Mouse (Mus musculus) hindbrain, postnatal 0 days (tissue): ENCODE data around the gene Lrrc8e. TPM values are rescaled to one million over a fixed set of nuclear protein-coding genes. Genes with fewer than 3 reads are reported as not detected.

Experiments
- ATAC-seq: fragments of 200-750 bp; cut with Nextera tagmentation; 2 replicates; pipeline ENCODE4 v1.8.0; 2017; ENCODE audit warnings: mild to moderate bottlenecking, moderate TSS enrichment, moderate library complexity
- DNase-seq: peaks from one replicate; pipeline ENCODE4 v3.0.0-alpha.2; 2015; ENCODE audit warnings: low spot score
- H3K27ac ChIP-seq: fragments of 300-500 bp; sonication (generic); 2 replicates; pipeline ENCODE4 v1.5.1; 2014; ENCODE audit warnings: mild to moderate bottlenecking
- H3K27me3 ChIP-seq: fragments of 300-500 bp; sonication (generic); 2 replicates; pipeline ENCODE4 v1.6.1; 2014; ENCODE audit warnings: low read length, mixed read lengths; ENCODE audit not compliant: insufficient read depth
- H3K36me3 ChIP-seq: fragments of 300-500 bp; sonication (generic); 2 replicates; pipeline ENCODE4 v1.6.1; 2014; ENCODE audit warnings: low read length, mixed read lengths; ENCODE audit not compliant: insufficient read depth
- H3K4me1 ChIP-seq: fragments of 300-500 bp; sonication (generic); 2 replicates; pipeline ENCODE4 v1.6.1; 2014; ENCODE audit warnings: antibody characterized with exemption, low read length, mixed read lengths; ENCODE audit not compliant: insufficient read depth
- H3K4me2 ChIP-seq: fragments of 300-500 bp; sonication (generic); 2 replicates; pipeline ENCODE4 v1.6.1; 2014; ENCODE audit warnings: low read depth, mild to moderate bottlenecking, low read length, moderate library complexity, mixed read lengths
- H3K4me3 ChIP-seq: fragments of 300-500 bp; sonication (generic); 2 replicates; pipeline ENCODE4 v1.5.1; 2014; ENCODE audit warnings: low read length
- H3K9ac ChIP-seq: fragments of 300-500 bp; sonication (generic); replicated peaks from 2 replicates; pipeline ENCODE4 v1.6.1; 2014; ENCODE audit warnings: mild to moderate bottlenecking, low read length, moderate library complexity, mixed read lengths
- H3K9me3 ChIP-seq: fragments of 300-500 bp; sonication (generic); 2 replicates; pipeline ENCODE4 v1.6.1; 2016; ENCODE audit warnings: low read length, mixed read lengths
- CTCF ChIP-seq: IDR thresholded peaks from 2 replicates; pipeline ENCODE4 v1.5.1; 2016; ENCODE audit warnings: antibody characterized with exemption, control low read depth, low read depth
- WGBS: fragments of 180-500 bp; shearing (Covaris S2); extraction: QIAGEN DNeasy Blood & Tissue Kit; methylation state at CpG from one replicate; pipeline ENCODE4 v1.1.7; 2014; 5-methylcytosine and 5-hydroxymethylcytosine counted together
- polyA plus RNA-seq: library from polyadenylated mRNA; unstranded; fragments of >200 nt; fragmentation: Nextera tagmentation; extraction: Ambion mirVana; gene quantifications from 2 replicates; pipeline ENCODE4 v1.2.1, GENCODE M21; 2015
- total RNA-seq: library from RNA; depleted of rRNA; stranded (reverse); fragments of >200 nt; gene quantifications from 2 replicates; pipeline ENCODE4 v1.2.3, GENCODE M21; 2014

Gene Lrrc8e
- total and polyA plus RNA-seq, 2 experiments from 2014 or later, result not detected

GRCm38 (mm10) chr8:4219617-4220016, 7.0 kb upstream of the Lrrc8e start:
- ATAC-seq (no peak), DNase-seq (no peak)
- no peak overlapping the region for H3K27ac ChIP-seq
- no peaks in the 10 kb centered on the region; the same call in 1 of the 2 replicates for H3K36me3 ChIP-seq
- no peak overlapping the region for H3K9ac ChIP-seq
- no peak overlapping the region for H3K4me3 ChIP-seq
- peaks cover 3% of the 10 kb centered on the region for H3K4me1 ChIP-seq
- no peak for TF ChIP-seq CTCF
- H3K27me3 ChIP-seq, result no peaks in the 10 kb centered on the region
- WGBS, result 90% methylated on average over 3 of the region's 3 CpGs
- H3K4me2 ChIP-seq, result no peak overlapping the region
- no peaks in the 10 kb centered on the region for H3K9me3 ChIP-seq

GRCm38 (mm10) chr8:4222059-4222458, 4.6 kb upstream of the Lrrc8e start:
- H3K4me1 ChIP-seq, result 0 out of 2 replicates have a peak, but pooled peaks cover 5% of the 10 kb centered on the region
- no peak overlapping the region for H3K9ac ChIP-seq
- H3K36me3 ChIP-seq, result no peaks in the 10 kb centered on the region
- no peaks in the 10 kb centered on the region for H3K27me3 ChIP-seq
- H3K4me3 ChIP-seq, result no peak overlapping the region
- no peak for DNase-seq
- TF ChIP-seq CTCF, result no peak
- H3K4me2 ChIP-seq, result no peak overlapping the region
- no peak for ATAC-seq
- no peaks in the 10 kb centered on the region for H3K9me3 ChIP-seq
- no peak overlapping the region for H3K27ac ChIP-seq

GRCm38 (mm10) chr8:4226323-4226722, 304 bp upstream of the Lrrc8e start:
- H3K4me1 ChIP-seq, result 0 out of 2 replicates have a peak, but pooled peaks cover 5% of the 10 kb centered on the region
- H3K27ac ChIP-seq, result no peak overlapping the region
- no peaks in the 10 kb centered on the region for H3K27me3 ChIP-seq
- no peak overlapping the region for H3K9ac ChIP-seq
- peak overlapping the region; percentile 45 for H3K4me2 ChIP-seq
- H3K4me3 ChIP-seq, result no peak overlapping the region
- H3K36me3 ChIP-seq, result no peaks in the 10 kb centered on the region
- ATAC-seq, result peak; percentile 29; the same call in 1 of the 2 replicates
- 28% methylated on average over 4 of the region's 4 CpGs for WGBS
- no peaks in the 10 kb centered on the region for H3K9me3 ChIP-seq
- no peak for DNase-seq
- TF ChIP-seq CTCF, result peak; percentile 7; the same call in 1 of the 2 replicates

- no peak overlapping the region for H3K9ac ChIP-seq
- 0 out of 2 replicates have a peak, but pooled peaks cover 5% of the 10 kb centered on the region for H3K4me1 ChIP-seq
- H3K4me2 ChIP-seq, result no peak overlapping the region
- H3K36me3 ChIP-seq, result no peaks in the 10 kb centered on the region
- H3K27me3 ChIP-seq, result no peaks in the 10 kb centered on the region
- WGBS, result 95% methylated on average over 4 of the region's 4 CpGs
- no peak overlapping the region for H3K4me3 ChIP-seq
- no peak for TF ChIP-seq CTCF
- H3K27ac ChIP-seq, result no peak overlapping the region
- ATAC-seq, result no peak
- DNase-seq, result no peak
- no peaks in the 10 kb centered on the region for H3K9me3 ChIP-seq
These were observed 1.3 kb downstream of the Lrrc8e start for GRCm38 (mm10) chr8:4227919-4228318.

GRCm38 (mm10) chr8:4229784-4230183, 3.2 kb downstream of the Lrrc8e start:
- H3K4me1 ChIP-seq, result 0 out of 2 replicates have a peak, but pooled peaks cover 5% of the 10 kb centered on the region
- H3K4me3 ChIP-seq, result no peak overlapping the region
- H3K27me3 ChIP-seq, result no peaks in the 10 kb centered on the region
- H3K9me3 ChIP-seq, result no peaks in the 10 kb centered on the region
- no peak for ATAC-seq
- H3K27ac ChIP-seq, result no peak overlapping the region
- no peaks in the 10 kb centered on the region for H3K36me3 ChIP-seq
- H3K4me2 ChIP-seq, result no peak overlapping the region
- no peak for TF ChIP-seq CTCF
- no peak overlapping the region for H3K9ac ChIP-seq
- 76% methylated on average over 5 of the region's 5 CpGs for WGBS
- DNase-seq, result no peak

GRCm38 (mm10) chr8:4230612-4231351, 4.2 kb downstream of the Lrrc8e start:
- no peak for TF ChIP-seq CTCF
- DNase-seq, result no peak
- Histone ChIP-seq H3K27ac (no peak overlapping the region), H3K9ac (no peak overlapping the region), H3K4me3 (no peak overlapping the region), H3K36me3 (no peaks in the 10 kb centered on the region), H3K27me3 (no peaks in the 10 kb centered on the region), H3K4me2 (no peak overlapping the region), H3K4me1 (0 out of 2 replicates have a peak, but pooled peaks cover 5% of the 10 kb centered on the region), H3K9me3 (no peaks in the 10 kb centered on the region)
- no peak for ATAC-seq
- WGBS, result 66% methylated on average over 10 of the region's 10 CpGs
